Mouse (Mus musculus) thymus, postnatal 36 days (tissue): Measurements from ENCODE around the gene Scgb2b20.
"Not testable (repeated sequence)": the region's sequence is repeated elsewhere in the genome, so short reads cannot be mapped to it uniquely, and the experiment has no call there.

ENCODE experiments used
- DNase-seq, 2 experiments: peaks; one replicate each; pipeline ENCODE4 v3.0.0; 2022; ENCODE audit warnings: mixed read lengths in 2 of 2

Gene Scgb2b20

GRCm38 (mm10) chr7:33366222-33366621, at the start of gene Scgb2b20:
Gene Scgb2b20, minus strand, starts transcription at chr7:33366322.
- DNase-seq = not testable (repeated sequence)

GRCm38 (mm10) chr7:33409681-33410080, 43.6 kb upstream of the Scgb2b20 start:
- not testable (repeated sequence) for DNase-seq

DNA sequence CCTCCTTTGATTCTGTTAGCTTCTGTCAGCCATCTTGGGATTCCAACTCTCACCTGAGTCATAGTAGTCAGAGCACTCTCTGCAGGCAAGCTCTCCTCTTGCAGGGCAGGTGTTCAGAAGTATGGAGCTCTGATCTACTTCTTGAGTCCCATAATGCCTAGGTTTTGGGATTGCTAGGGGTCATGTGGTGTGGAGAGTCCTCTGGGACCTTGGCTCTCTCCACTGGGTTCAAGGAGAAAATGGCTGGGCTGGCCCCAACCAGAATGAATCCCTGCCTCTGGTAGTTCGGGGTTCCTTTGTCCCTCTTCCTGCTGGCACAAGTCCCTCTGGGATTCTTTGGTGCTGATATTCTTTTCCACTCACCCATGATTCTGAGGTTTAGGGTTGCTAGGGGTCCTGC, 35.5 kb upstream of the Scgb2b20 start:
- no peak for DNase-seq

DNA sequence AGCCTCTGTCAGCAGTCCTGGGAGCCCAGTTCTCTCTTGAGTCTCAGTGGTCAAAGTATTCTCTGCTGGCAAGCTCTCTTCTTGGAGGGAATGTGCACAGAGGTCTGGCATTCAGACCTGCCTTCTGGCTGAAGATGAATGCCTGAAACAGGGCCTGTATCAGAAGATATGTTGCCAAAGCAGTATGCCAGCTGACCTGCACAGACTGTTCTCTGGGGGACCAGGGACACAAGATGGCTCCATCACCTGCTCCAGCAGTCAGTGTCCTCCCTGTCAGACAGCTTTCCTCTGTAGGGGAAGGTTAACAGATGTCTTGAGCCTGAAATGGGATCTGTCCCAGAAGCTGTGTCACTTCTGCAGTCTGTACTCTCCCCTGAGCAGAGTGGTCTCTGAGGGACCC, 33.6 kb upstream of the Scgb2b20 start:
- not testable (repeated sequence) for DNase-seq

GRCm38 (mm10) chr7:33372934-33373333, 6.8 kb upstream of the Scgb2b20 start, which contains the start of gene Scgb1b20:
Gene Scgb1b20, plus strand, starts transcription at chr7:33373234.
- DNase-seq = not testable (repeated sequence)
